Mouse (Mus musculus) spleen, adult 2 months (tissue): ENCODE measurements around the gene Ccdc43.

Experiments
- CTCF ChIP-seq: fragments of 200-500 bp; IDR thresholded peaks from 2 replicates; pipeline ENCODE4 v1.5.1; 2011; ENCODE audit warnings: mild to moderate bottlenecking, inconsistent platforms; ENCODE audit not compliant: insufficient read depth, insufficient read length, insufficient replicate concordance; ENCODE audit errors: extremely low read depth
- POLR2A ChIP-seq: fragments of 200-500 bp; IDR thresholded peaks from 2 replicates; pipeline ENCODE4 v1.6.1; 2011; ENCODE audit warnings: low read depth, low read length, inconsistent platforms

GRCm38 (mm10) chr11:102739278-102739966, 41.8 kb upstream of the Ccdc43 start:
- TF ChIP-seq CTCF: peak; percentile 30; the same call in 1 of the 2 replicates
- TF ChIP-seq POLR2A: no peak
